Mouse (Mus musculus) granulocyte monocyte progenitor cell, adult 5-6 weeks (primary cell): ENCODE measurements around the gene Sypl2. TPM values are rescaled to one million over a fixed set of nuclear protein-coding genes. Genes with fewer than 3 reads are reported as not detected.

ENCODE experiments used
- ATAC-seq: replicated peaks from 2 replicates; pipeline ENCODE4 v1.8.0; 2016; ENCODE audit warnings: mild to moderate bottlenecking, moderate TSS enrichment, inconsistent platforms; ENCODE audit not compliant: poor library complexity, severe bottlenecking
- total RNA-seq, 2 experiments: library from RNA; stranded (forward) in 1 of 2; stranded (reverse) in 1 of 2; fragments of 200-712, 200-1000 nt in 1 of 2; fragments of >200 nt in 1 of 2; fragmentation: Nextera tagmentation in 1 of 2; gene quantifications; 2 replicates each; pipeline ENCODE4 v1.2.3; 2014 to 2017

The Sypl2 gene
- total RNA-seq, 2 experiments from 2014 or later = not detected

DNA sequence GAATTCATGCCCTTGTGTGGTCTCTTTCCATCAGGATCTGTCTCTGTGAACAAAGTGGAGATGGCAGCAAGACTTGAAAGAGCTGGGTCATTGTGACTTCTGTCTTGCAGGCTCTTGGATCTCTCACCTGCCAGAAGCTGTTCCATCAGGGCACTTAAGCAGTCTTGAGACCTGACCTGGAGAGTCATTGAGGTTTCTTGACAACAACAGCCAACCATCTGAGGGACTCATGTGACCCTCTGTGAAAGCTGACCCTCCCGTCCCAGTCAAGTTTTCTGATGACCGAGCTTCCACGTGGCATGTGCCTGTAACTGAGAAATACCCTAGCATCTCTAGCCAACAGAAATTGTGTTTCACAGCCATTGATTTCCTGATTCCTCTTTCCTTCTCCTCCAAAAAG lies 41.7 kb downstream of the Sypl2 start:
- no peak for ATAC-seq

DNA sequence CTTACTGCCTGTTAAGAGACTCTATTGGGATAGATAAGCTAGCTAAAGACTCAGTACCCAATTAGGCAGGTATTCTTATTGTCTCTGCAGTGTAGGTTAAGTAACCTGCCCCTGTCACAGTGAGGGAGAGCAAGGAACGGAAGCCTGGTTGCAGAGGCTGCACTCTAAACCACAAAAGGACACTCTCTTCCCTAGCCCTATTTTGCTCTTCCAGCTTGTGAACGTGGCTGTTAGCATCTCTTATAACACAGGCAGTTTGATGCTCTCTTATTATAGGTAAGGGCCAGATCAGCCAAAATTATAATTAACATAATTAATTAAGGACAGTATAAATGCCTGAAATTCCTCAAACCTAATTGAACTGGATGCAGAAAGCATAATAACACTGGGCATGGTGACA lies 45.9 kb downstream of the Sypl2 start:
- no peak for ATAC-seq

DNA sequence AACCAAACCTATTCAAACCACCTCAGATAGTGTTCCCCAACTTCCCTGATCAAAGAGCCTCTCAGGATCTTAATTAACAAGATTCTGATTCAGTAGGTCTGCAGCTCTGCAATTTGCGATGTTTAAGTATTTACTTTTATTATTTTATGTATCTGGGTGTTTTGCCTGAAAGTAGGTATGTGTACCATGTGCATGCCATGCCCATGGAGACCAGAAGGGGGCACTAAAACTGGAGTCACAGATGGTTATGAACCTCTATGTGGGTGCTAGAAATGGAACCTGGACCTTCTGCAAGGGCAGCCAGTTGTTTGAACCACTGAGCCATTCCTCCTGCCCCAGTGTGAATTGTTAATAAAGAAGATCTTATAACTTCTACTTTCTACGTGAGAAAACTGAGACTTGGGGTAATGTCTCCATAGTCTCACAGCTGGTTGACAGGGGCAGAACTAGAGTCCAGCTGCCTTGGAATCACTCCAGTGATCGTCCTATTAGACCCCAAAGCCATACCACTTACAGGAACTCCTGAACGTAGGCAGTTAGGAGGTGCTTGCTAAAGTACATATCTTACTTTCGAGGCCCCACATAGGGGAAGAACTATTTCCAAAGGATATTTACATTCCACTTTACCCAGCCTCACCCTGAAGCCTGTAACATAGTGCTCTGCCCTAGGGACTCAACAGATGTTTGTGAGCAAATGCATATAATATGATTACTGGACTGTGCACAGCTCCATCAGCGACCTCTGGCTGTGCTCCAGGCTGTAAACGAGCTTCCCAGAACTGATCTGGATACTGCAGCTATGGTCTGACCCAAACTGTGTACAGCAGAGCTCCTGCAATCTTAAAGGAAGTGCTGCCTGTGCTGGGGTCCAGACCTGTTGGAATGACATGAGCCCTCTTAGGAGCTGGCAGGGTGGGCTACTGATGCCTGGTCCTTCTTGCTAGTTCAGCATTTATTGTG lies 47.4 kb downstream of the Sypl2 start:
- no peak for ATAC-seq

DNA sequence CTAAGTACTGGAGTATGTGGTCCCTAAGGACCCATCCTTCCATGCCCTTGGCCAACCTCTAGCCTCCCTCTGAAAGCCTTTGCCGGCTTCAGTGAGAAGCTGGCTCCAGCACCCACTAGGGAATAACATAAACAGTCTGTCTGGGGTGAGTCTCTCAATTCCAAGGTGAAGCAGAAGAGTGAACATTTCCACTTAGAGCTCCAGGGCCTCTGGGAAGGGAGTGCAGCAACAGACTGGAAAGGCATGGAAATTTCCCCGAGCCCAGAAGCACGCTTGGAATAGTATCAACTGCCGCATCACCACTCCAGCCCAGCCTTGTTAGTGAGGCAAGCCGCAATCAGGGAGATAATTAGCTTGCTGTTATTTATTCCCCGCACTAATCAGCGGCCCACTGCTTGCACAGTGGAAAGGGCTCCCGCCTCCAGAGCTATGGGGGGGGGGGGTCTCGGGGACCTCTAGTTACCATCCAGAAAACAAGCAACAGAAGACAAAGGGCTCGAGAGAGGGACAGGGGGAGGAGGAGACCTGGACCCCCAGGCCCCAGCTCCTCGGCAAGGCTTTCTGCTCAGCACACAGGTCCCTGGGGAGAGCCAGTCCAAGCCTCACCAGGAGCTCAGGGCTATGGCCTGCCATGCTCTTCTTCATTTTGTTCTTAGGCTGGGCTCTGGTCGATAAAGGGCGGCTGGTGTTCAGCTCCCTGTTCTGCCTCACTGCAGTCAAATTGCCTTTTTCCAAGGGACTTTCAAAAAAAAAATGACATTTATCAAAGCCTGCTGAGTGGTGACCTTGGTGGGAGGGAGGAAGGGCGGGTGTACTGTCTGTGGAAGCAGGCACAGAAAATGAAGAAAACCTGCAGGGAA lies 51.5 kb downstream of the Sypl2 start:
- ATAC-seq = no peak

DNA sequence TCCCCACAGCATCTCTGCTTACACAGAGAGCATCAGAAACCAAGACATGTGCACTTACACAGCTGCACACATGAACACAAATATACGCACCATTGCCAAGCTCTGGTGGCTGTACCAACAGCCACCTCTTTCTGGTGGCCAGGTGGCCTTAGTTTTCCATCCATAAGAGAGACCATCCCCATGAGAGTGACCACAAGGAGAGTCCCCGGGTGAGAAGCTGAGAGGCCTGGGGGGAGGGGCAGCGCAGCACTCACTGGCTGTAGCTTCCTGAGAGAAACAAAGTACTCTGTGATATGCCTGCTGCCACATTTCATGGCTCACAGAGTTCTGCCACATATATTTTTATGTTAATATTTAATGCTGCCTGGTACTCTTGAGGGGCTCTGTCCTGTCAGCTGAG lies 57.2 kb downstream of the Sypl2 start:
- ATAC-seq = no peak

DNA sequence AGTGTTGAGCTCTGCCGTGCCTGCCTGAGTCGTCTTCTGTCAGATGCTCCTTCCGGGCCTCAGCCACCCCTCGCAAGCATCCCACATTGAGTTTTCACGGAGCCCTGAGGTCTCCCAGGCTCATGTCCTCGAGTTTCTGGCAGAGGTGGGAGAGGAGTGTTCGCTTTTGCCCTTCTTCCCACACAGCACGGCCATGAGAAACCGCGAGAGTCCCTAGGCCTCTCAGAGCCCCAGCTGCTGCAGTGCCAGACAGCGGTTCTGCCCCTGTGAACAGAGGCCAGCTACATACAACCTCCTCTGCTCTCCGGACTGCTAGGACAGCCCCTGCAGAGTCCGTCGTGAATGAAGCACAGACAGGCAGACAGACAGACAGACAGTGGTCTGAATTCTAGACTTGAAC lies 58.9 kb downstream of the Sypl2 start:
- ATAC-seq = no peak

DNA sequence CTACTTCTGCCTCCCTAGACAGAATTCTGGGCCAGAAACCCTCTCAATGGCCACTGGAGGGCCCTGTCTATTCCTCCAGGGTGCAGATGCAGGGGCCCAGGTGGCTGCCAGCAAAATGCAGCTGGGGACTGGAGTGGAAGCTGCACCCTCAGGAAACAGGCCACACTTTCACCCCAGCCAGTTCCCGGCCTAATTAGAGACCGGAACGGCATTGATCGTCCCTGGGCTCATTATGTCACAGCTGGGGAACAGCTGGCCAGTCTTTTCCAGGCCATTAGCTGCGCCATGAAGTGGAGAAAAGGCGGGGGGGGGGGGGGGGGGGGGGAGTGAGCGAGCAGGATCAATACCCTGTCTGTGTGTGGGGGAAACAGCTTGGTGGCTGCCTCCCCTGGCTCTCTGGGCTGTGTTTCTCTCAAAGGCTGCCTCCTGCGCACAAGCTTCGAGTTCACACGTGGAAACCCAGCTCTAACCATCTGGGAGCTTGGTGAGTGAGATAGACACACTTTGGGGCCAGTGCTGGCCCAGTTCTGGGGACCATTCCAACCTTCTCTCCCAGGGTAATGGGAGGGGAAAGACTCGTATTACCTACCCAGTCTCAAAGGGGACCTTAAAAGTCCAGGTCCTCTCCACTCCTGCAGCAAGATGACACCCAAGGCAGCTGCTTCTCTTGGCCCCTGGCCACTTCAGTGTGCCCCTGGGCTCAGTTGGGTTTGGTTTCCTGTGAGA lies 59.8 kb downstream of the Sypl2 start:
- ATAC-seq = no peak

DNA sequence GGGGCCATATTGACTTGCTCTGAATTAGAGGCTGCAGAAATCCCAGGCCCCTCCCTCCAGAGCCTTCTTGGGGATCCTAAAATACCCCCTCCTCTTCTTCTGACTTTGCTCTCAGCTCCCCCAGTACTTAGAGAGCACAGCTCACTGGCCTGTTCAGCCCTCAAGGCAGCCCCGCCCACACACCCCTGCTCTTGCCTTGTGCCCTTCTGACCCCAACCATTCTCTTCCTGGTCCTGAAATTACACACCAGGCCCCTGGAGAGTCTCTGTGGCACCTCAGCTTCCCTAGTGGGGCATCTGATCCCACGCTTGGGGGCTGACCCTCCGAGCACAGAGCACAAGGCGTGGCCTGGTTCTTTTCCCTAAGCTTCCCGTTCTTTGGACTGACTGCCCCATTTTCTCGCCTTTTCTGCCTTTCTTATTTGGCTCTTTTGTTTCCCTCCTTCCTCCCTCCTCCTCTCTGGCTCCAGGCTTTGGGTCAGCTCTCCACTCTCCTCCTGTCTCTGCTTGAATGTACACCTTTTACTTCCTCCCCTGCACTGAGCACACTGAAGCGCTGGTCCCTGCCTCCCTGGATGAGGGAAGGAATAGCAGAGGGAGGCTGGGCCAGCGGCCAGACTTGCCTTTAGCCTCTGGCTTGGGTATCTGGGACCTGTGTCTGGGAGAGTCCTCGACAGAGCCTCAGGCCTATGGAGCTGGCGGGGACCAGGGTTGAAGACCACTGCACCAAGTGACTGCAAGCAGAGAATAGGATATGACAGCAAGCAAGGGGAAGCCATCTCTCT lies 60.7 kb downstream of the Sypl2 start:
- ATAC-seq = no peak

DNA sequence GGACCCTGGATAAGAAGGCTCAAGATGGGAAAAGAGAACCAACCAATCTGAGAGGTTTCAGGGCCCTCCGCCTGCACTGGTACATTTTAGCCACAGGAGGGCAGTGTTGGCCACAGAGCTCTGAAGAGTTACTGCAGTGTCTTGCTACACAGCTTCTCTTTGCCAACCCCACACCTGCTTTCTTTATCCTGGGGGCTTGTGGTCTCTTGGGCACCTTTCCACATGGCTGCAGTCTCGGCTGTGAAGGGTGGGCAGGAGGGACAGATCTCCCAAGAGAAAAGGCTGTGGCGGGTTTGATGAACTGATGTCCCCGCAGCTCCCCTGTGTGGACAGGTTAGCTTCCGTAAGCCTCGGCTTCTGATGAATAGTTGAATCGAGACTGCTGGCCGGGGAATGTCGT lies 61.6 kb downstream of the Sypl2 start:
- peak; percentile 93 for ATAC-seq

DNA sequence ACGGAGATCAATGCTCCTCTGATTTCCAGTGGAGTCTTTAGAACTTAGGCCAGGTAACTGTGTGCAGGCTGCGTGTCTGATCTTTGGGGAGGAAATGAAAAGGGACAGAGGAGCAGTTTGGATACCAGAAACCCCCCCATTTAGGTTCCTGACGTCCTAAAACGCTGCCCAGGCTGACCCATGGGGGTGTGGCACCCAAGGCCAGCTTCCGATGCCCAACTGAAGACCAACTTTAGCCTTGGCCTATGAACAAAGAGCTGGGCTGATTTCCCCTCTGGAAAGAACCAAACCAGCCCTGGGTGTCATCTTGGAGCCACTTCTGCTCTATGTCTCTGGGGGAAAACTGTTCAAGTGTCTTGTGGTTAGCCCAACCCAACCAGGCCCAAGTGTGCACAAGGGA lies 62.4 kb downstream of the Sypl2 start:
- no peak for ATAC-seq

Other genes starting within 250 kb of the Sypl2 start
- 2.2 and 6.2 TPM in 2 replicates for gene Gstm2, start 240.2 kb downstream of the Sypl2 start, total RNA-seq (2014; fragmentation: Nextera tagmentation)
- gene Gstm2, start 240.2 kb downstream of the Sypl2 start, total RNA-seq (2017) = 4.3 and 5.6 TPM in 2 replicates
- 1,142 and 1,261 TPM in 2 replicates for gene Gstm1, start 208.7 kb downstream of the Sypl2 start, total RNA-seq (2014; fragmentation: Nextera tagmentation)
- 468 and 672 TPM in 2 replicates for gene Gstm1, start 208.7 kb downstream of the Sypl2 start, total RNA-seq (2017)
- gene Gstm4, start 181.8 kb downstream of the Sypl2 start, total RNA-seq (2014; fragmentation: Nextera tagmentation) = 21.7 and 31.2 TPM in 2 replicates
- 16.3 and 35.5 TPM in 2 replicates for gene Gstm4, start 181.8 kb downstream of the Sypl2 start, total RNA-seq (2017)
- gene Ampd2, start 140.0 kb downstream of the Sypl2 start, total RNA-seq (2014; fragmentation: Nextera tagmentation) = 126 and 158 TPM in 2 replicates
- gene Ampd2, start 140.0 kb downstream of the Sypl2 start, total RNA-seq (2017) = 54.6 and 69.6 TPM in 2 replicates
- 1.9 and 2.2 TPM in 2 replicates for gene Gnat2, start 133.9 kb downstream of the Sypl2 start, total RNA-seq (2014; fragmentation: Nextera tagmentation)
- gene Gnat2, start 133.9 kb downstream of the Sypl2 start, total RNA-seq (2017) = 2.5 TPM in 1 of 2 replicates, not detected in the other
- gene Gnai3, start 80.5 kb downstream of the Sypl2 start, total RNA-seq (2014; fragmentation: Nextera tagmentation) = 82.3 and 93.1 TPM in 2 replicates
- gene Gnai3, start 80.5 kb downstream of the Sypl2 start, total RNA-seq (2017) = 139 and 189 TPM in 2 replicates
- not detected in 2 replicates for gene Gpr61, start 71.8 kb downstream of the Sypl2 start, total RNA-seq (2014; fragmentation: Nextera tagmentation)
- gene Gpr61, start 71.8 kb downstream of the Sypl2 start, total RNA-seq (2017) = not detected in 2 replicates
- gene Amigo1, start 40.3 kb downstream of the Sypl2 start, total RNA-seq (2014; fragmentation: Nextera tagmentation) = 1.9 and 4.4 TPM in 2 replicates
- gene Amigo1, start 40.3 kb downstream of the Sypl2 start, total RNA-seq (2017) = 2.0 and 3.4 TPM in 2 replicates
- gene Cyb561d1, start 25.4 kb downstream of the Sypl2 start, total RNA-seq (2014; fragmentation: Nextera tagmentation) = 5.0 and 5.8 TPM in 2 replicates
- 3.5 and 3.9 TPM in 2 replicates for gene Cyb561d1, start 25.4 kb downstream of the Sypl2 start, total RNA-seq (2017)
- 6.7 and 6.8 TPM in 2 replicates for gene Atxn7l2, start 15.7 kb downstream of the Sypl2 start, total RNA-seq (2014; fragmentation: Nextera tagmentation)
- 1.1 and 1.5 TPM in 2 replicates for gene Atxn7l2, start 15.7 kb downstream of the Sypl2 start, total RNA-seq (2017)
- 258 and 273 TPM in 2 replicates for gene Psma5, start 30.3 kb upstream of the Sypl2 start, total RNA-seq (2014; fragmentation: Nextera tagmentation)
- 264 and 296 TPM in 2 replicates for gene Psma5, start 30.3 kb upstream of the Sypl2 start, total RNA-seq (2017)
- gene Sort1, start 57.4 kb upstream of the Sypl2 start, total RNA-seq (2014; fragmentation: Nextera tagmentation) = 55.1 and 58.8 TPM in 2 replicates
- 45.6 and 50.2 TPM in 2 replicates for gene Sort1, start 57.4 kb upstream of the Sypl2 start, total RNA-seq (2017)
- gene Mybphl, start 138.3 kb upstream of the Sypl2 start, total RNA-seq (2014; fragmentation: Nextera tagmentation) = not detected in 2 replicates
- not detected in 2 replicates for gene Mybphl, start 138.3 kb upstream of the Sypl2 start, total RNA-seq (2017)
- gene Psrc1, start 157.2 kb upstream of the Sypl2 start, total RNA-seq (2014; fragmentation: Nextera tagmentation) = 11.6 and 14.3 TPM in 2 replicates
- gene Psrc1, start 157.2 kb upstream of the Sypl2 start, total RNA-seq (2017) = 12.9 and 16.2 TPM in 2 replicates
- gene Celsr2, start 188.9 kb upstream of the Sypl2 start, total RNA-seq (2014; fragmentation: Nextera tagmentation) = 0.58 and 2.5 TPM in 2 replicates
- 0.04 and 0.15 TPM in 2 replicates for gene Celsr2, start 188.9 kb upstream of the Sypl2 start, total RNA-seq (2017)
- 30.9 and 36.2 TPM in 2 replicates for gene Sars, start 218.6 kb upstream of the Sypl2 start, total RNA-seq (2014; fragmentation: Nextera tagmentation)
- gene Sars, start 218.6 kb upstream of the Sypl2 start, total RNA-seq (2017) = 196 and 259 TPM in 2 replicates